ENCODE assay signal across 8 mouse cellular contexts in genomic region chr7:140154218-140154927, GRCm38 (mm10). TPM values are rescaled to one million over a fixed set of nuclear protein-coding genes. Genes with fewer than 3 reads are reported as not detected.
A peak's percentile ranks its signal among the peaks of the same experiment; 100 is the strongest.
DNase-seq lines count a peak whose midpoint lies in the region; ATAC-seq and TF ChIP-seq lines count a peak whose summit lies in the region.

Gene Sprn, minus strand, starts transcription at chr7:140154877.

- no peak for TF ChIP-seq EP300 in stomach, postnatal 0 days (optimal IDR thresholded peaks at IDR 0.05)

- H3K27me3 ChIP-seq in lung, embryonic 15.5 days: peaks cover 44% of the 10 kb centered on the region
- H3K27me3 ChIP-seq in forebrain, embryonic 10.5 days (ENCODE audit: poor library complexity, severe bottlenecking): peaks cover 70% of the 10 kb centered on the region
- peaks cover 21% of the 10 kb centered on the region for H3K27me3 ChIP-seq in intestine, embryonic 16.5 days (replicated peaks; ENCODE audit: control insufficient read depth, insufficient read depth, low read length)
- H3K27me3 ChIP-seq in midbrain, embryonic 11.5 days (ENCODE audit: control insufficient read depth, insufficient read depth, low read length): peaks cover 11% of the 10 kb centered on the region
- no peaks in the 10 kb centered on the region; the same call in 1 of the 2 replicates for H3K27me3 ChIP-seq in stomach, postnatal 0 days (ENCODE audit: control insufficient read depth, insufficient read depth, low read length)

- ATAC-seq in lung, embryonic 15.5 days (ENCODE audit: borderline replicate concordance, extremely low read depth, low FRiP score, low TSS enrichment): peak; percentile 25; the same call in 1 of the 2 replicates
- ATAC-seq in intestine, embryonic 16.5 days: 0 out of 2 replicates have a peak, but pooled peaks have one; percentile 11
- ATAC-seq in midbrain, embryonic 11.5 days (ENCODE audit: low FRiP score): peak; percentile 68
- ATAC-seq in stomach, postnatal 0 days (ENCODE audit: low FRiP score, low TSS enrichment): peak; percentile 13; the same call in 1 of the 2 replicates
- ATAC-seq in megakaryocyte-erythroid progenitor cell, adult 5-6 weeks (replicated peaks; ENCODE audit: low FRiP score, low TSS enrichment, poor library complexity, severe bottlenecking): no peak

- peak within 1 kb of the TSS; percentile 42 for H3K4me2 ChIP-seq in lung, embryonic 15.5 days
- peak within 1 kb of the TSS; percentile 46; the same call in 1 of the 2 replicates for H3K4me2 ChIP-seq in intestine, embryonic 16.5 days (ENCODE audit: low read depth, low read length)
- peak within 1 kb of the TSS; percentile 58 for H3K4me2 ChIP-seq in midbrain, embryonic 11.5 days
- H3K4me2 ChIP-seq in stomach, postnatal 0 days (replicated peaks; ENCODE audit: low read depth): peak within 1 kb of the TSS; percentile 46

- 0 out of 2 replicates have a peak within 1 kb of the TSS, but pooled peaks have one; percentile 16 for H3K4me3 ChIP-seq in lung, embryonic 15.5 days
- H3K4me3 ChIP-seq in forebrain, embryonic 10.5 days: peak within 1 kb of the TSS; percentile 49
- peak within 1 kb of the TSS; percentile 20 for H3K4me3 ChIP-seq in intestine, embryonic 16.5 days (ENCODE audit: low read length)
- H3K4me3 ChIP-seq in midbrain, embryonic 11.5 days (ENCODE audit: low read depth, low read length): peak within 1 kb of the TSS; percentile 31
- H3K4me3 ChIP-seq in stomach, postnatal 0 days (ENCODE audit: low read depth, low read length): peak within 1 kb of the TSS; percentile 23

- no peaks in the 10 kb centered on the region for H3K36me3 ChIP-seq in lung, embryonic 15.5 days
- 0 out of 2 replicates have a peak, but pooled peaks cover 2% of the 10 kb centered on the region for H3K36me3 ChIP-seq in forebrain, embryonic 10.5 days (replicated peaks)
- no peaks in the 10 kb centered on the region for H3K36me3 ChIP-seq in intestine, embryonic 16.5 days (ENCODE audit: control insufficient read depth, insufficient read depth, low read length)
- no peaks in the 10 kb centered on the region for H3K36me3 ChIP-seq in midbrain, embryonic 11.5 days (ENCODE audit: control insufficient read depth, insufficient read depth, low read length)
- no peaks in the 10 kb centered on the region for H3K36me3 ChIP-seq in stomach, postnatal 0 days (ENCODE audit: control insufficient read depth, insufficient read depth, low read length)

- H3K27ac ChIP-seq in lung, embryonic 15.5 days: no peak within 1 kb of the TSS
- H3K27ac ChIP-seq in forebrain, embryonic 10.5 days: no peak within 1 kb of the TSS
- no peak within 1 kb of the TSS for H3K27ac ChIP-seq in intestine, embryonic 16.5 days (ENCODE audit: low read length)
- H3K27ac ChIP-seq in midbrain, embryonic 11.5 days (ENCODE audit: low read depth, low read length): no peak within 1 kb of the TSS
- H3K27ac ChIP-seq in stomach, postnatal 0 days (replicated peaks): no peak within 1 kb of the TSS

- no peaks in the 10 kb centered on the region for H3K9me3 ChIP-seq in lung, embryonic 15.5 days
- no peaks in the 10 kb centered on the region for H3K9me3 ChIP-seq in forebrain, embryonic 10.5 days
- no peaks in the 10 kb centered on the region for H3K9me3 ChIP-seq in intestine, embryonic 16.5 days (ENCODE audit: control insufficient read depth, low read length)
- H3K9me3 ChIP-seq in midbrain, embryonic 11.5 days (ENCODE audit: control insufficient read depth, low read length): no peaks in the 10 kb centered on the region
- no peaks in the 10 kb centered on the region for H3K9me3 ChIP-seq in stomach, postnatal 0 days (ENCODE audit: control insufficient read depth, low read length)

- no peak for TF ChIP-seq CTCF in stomach, postnatal 0 days (IDR thresholded peaks at IDR 0.05; ENCODE audit: low read depth)

- no peak for DNase-seq in lung, adult 18-20 months
- peak; percentile 25 for DNase-seq in forebrain, embryonic 10.5 days (ENCODE audit: extremely low spot score, low spot score)
- DNase-seq in midbrain, embryonic 11.5 days (ENCODE audit: low spot score, missing footprints): peak; percentile 93
- DNase-seq in stomach, postnatal 0 days (ENCODE audit: low spot score): no peak
- no peak for DNase-seq in gastrocnemius, postnatal 4 days (ENCODE audit: low spot score in 2 of 2)

- peaks cover 6% of the 10 kb centered on the region; the same call in 1 of the 2 replicates for H3K4me1 ChIP-seq in lung, embryonic 15.5 days
- peaks cover 24% of the 10 kb centered on the region for H3K4me1 ChIP-seq in forebrain, embryonic 10.5 days
- H3K4me1 ChIP-seq in intestine, embryonic 16.5 days (ENCODE audit: control insufficient read depth, insufficient read depth, low read length): 0 out of 2 replicates have a peak, but pooled peaks cover 4% of the 10 kb centered on the region
- peaks cover 11% of the 10 kb centered on the region for H3K4me1 ChIP-seq in midbrain, embryonic 11.5 days (ENCODE audit: control insufficient read depth, insufficient read depth, low read length)
- H3K4me1 ChIP-seq in stomach, postnatal 0 days (replicated peaks; ENCODE audit: control insufficient read depth, insufficient read depth): no peaks in the 10 kb centered on the region

- WGBS in lung, embryonic 15.5 days: 6% methylated on average over 28 of the region's 28 CpGs
- WGBS in forebrain, embryonic 10.5 days: 2% methylated on average over 28 of the region's 28 CpGs
- WGBS in intestine, embryonic 16.5 days: 3% methylated on average over 28 of the region's 28 CpGs
- under 1% methylated on average over 28 of the region's 28 CpGs for WGBS in midbrain, embryonic 11.5 days
- 6% methylated on average over 28 of the region's 28 CpGs for WGBS in stomach, postnatal 0 days

- no peak within 1 kb of the TSS for H3K9ac ChIP-seq in lung, embryonic 15.5 days
- H3K9ac ChIP-seq in intestine, embryonic 16.5 days (ENCODE audit: low read depth, low read length): peak within 1 kb of the TSS; percentile 48; the same call in 1 of the 2 replicates
- peak within 1 kb of the TSS; percentile 62 for H3K9ac ChIP-seq in midbrain, embryonic 11.5 days (ENCODE audit: low read length)
- 0 out of 2 replicates have a peak within 1 kb of the TSS, but pooled peaks have one; percentile 3 for H3K9ac ChIP-seq in stomach, postnatal 0 days (ENCODE audit: low read length)

RNA-seq across cellular contexts. Expression of gene Sprn, which starts in this region (rescaled TPM):
- 0.11 and 0.27 TPM in 2 replicates for polyA plus RNA-seq in lung, embryonic 15.5 days (2015; fragmentation: Nextera tagmentation; extraction: Ambion mirVana)
- 0.20 and 0.62 TPM in 2 replicates for polyA plus RNA-seq in forebrain, embryonic 10.5 days (2016; fragmentation: Nextera tagmentation; extraction: Ambion mirVana)
- polyA plus RNA-seq in intestine, embryonic 16.5 days (2015; fragmentation: Nextera tagmentation; extraction: Ambion mirVana): 0.89 and 1.4 TPM in 2 replicates
- 0.59 and 0.89 TPM in 2 replicates for polyA plus RNA-seq in midbrain, embryonic 11.5 days (2014; fragmentation: Nextera tagmentation; extraction: Ambion mirVana)
- 0.90 and 1.1 TPM in 2 replicates for polyA plus RNA-seq in stomach, postnatal 0 days (2015; fragmentation: Nextera tagmentation; extraction: Ambion mirVana)
- under 1 TPM; 0.29 to 0.42 TPM for total RNA-seq in gastrocnemius, postnatal 4 days (2021)
- total RNA-seq in megakaryocyte-erythroid progenitor cell, adult 5-6 weeks (2014; fragmentation: Nextera tagmentation): 0.83 TPM in 1 of 2 replicates, not detected in the other
- total RNA-seq in megakaryocyte-erythroid progenitor cell, adult 5-6 weeks (2017): not detected in 2 replicates

Comparison
In these comparisons a context has a peak if more than half of its experiments do, and no peak if none do; other contexts are left out.
1. Peak in ATAC-seq, H3K4me3 ChIP-seq and H3K4me2 ChIP-seq in lung, embryonic 15.5 days; RNA of the gene not detected or under 1 TPM.
2. Peak in DNase-seq and H3K4me3 ChIP-seq in forebrain, embryonic 10.5 days; RNA of the gene not detected or under 1 TPM.
3. Peak in DNase-seq, ATAC-seq, H3K4me3 ChIP-seq, H3K9ac ChIP-seq and H3K4me2 ChIP-seq in midbrain, embryonic 11.5 days; RNA of the gene not detected or under 1 TPM.